Mouse (Mus musculus) kidney, adult 18-20 months (tissue): ENCODE measurements around the gene Pdss2.
A peak's percentile ranks its signal among the peaks of the same experiment; 100 is the strongest.

Source experiments
- DNase-seq: peaks from one replicate; pipeline ENCODE4 v3.0.0; 2021

Pdss2 gene

GRCm38 (mm10) chr10:43312658-43313417 is 91.6 kb downstream of the Pdss2 start:
- DNase-seq: no peak

GRCm38 (mm10) chr10:43315228-43315627 is 93.9 kb downstream of the Pdss2 start:
- DNase-seq: no peak

- DNase-seq: no peak
Measured at GRCm38 (mm10) chr10:43317327-43317951, 96.2 kb downstream of the Pdss2 start.

GRCm38 (mm10) chr10:43321019-43321418 is 99.7 kb downstream of the Pdss2 start:
- no peak for DNase-seq

- DNase-seq: no peak
Measured at GRCm38 (mm10) chr10:43322446-43323178, 101.3 kb downstream of the Pdss2 start.

- DNase-seq: no peak
Measured at GRCm38 (mm10) chr10:43323386-43323785, 102.1 kb downstream of the Pdss2 start.

- no peak for DNase-seq
Measured at GRCm38 (mm10) chr10:43329813-43330212, 108.5 kb downstream of the Pdss2 start.

GRCm38 (mm10) chr10:43330691-43331090 is 109.4 kb downstream of the Pdss2 start:
- DNase-seq: no peak

- DNase-seq: no peak
Measured at GRCm38 (mm10) chr10:43331931-43332701, 110.8 kb downstream of the Pdss2 start.

GRCm38 (mm10) chr10:43335874-43336273 is 114.6 kb downstream of the Pdss2 start:
- no peak for DNase-seq

- no peak for DNase-seq
Measured at GRCm38 (mm10) chr10:43337110-43337509, 115.8 kb downstream of the Pdss2 start.

GRCm38 (mm10) chr10:43339811-43340210 is 118.5 kb downstream of the Pdss2 start:
- no peak for DNase-seq

- DNase-seq: no peak
Measured at GRCm38 (mm10) chr10:43349718-43350117, 128.4 kb downstream of the Pdss2 start.

- DNase-seq: no peak
Measured at GRCm38 (mm10) chr10:43357884-43358283, 136.6 kb downstream of the Pdss2 start.

- DNase-seq: no peak
Measured at GRCm38 (mm10) chr10:43362947-43363346, 141.7 kb downstream of the Pdss2 start.

GRCm38 (mm10) chr10:43363431-43363851 is 142.2 kb downstream of the Pdss2 start:
- DNase-seq: peak; percentile 66

- DNase-seq: no peak
Measured at GRCm38 (mm10) chr10:43365909-43366308, 144.6 kb downstream of the Pdss2 start.

- DNase-seq: no peak
Measured at GRCm38 (mm10) chr10:43368611-43369010, 147.3 kb downstream of the Pdss2 start.

GRCm38 (mm10) chr10:43372315-43372714 is 151.0 kb downstream of the Pdss2 start:
- DNase-seq: peak; percentile 61

GRCm38 (mm10) chr10:43373035-43373434 is 151.7 kb downstream of the Pdss2 start:
- DNase-seq: no peak

GRCm38 (mm10) chr10:43373666-43374065 is 152.4 kb downstream of the Pdss2 start:
- no peak for DNase-seq

GRCm38 (mm10) chr10:43375286-43375685 is 154.0 kb downstream of the Pdss2 start:
- no peak for DNase-seq

GRCm38 (mm10) chr10:43376749-43377148 is 155.5 kb downstream of the Pdss2 start:
- no peak for DNase-seq
